Mouse (Mus musculus) MEL (cell line): ENCODE results near the gene Nck1.

Experiments
- BHLHE40 ChIP-seq: IDR thresholded peaks from 2 replicates; pipeline ENCODE4 v1.6.1; 2012; ENCODE audit warnings: low read depth, mild to moderate bottlenecking, inconsistent platforms, low read length, improper control_type of control experiment, borderline replicate concordance
- CTCF ChIP-seq, 3 experiments: IDR thresholded peaks in 2 of 3; conservative IDR thresholded peaks in 1 of 3; 2 replicates each; pipeline ENCODE4 v1.5.1; 2011 to 2012; ENCODE audit warnings: low read length in 3 of 3, low read depth in 2 of 3, mild to moderate bottlenecking in 2 of 3, improper control_type of control experiment in 1 of 3, inconsistent platforms in 1 of 3, mixed read lengths in 1 of 3, moderate library complexity in 1 of 3; ENCODE audit not compliant: control insufficient read depth in 1 of 3, insufficient read depth in 1 of 3, poor library complexity in 1 of 3, severe bottlenecking in 1 of 3
- ELF1 ChIP-seq: IDR thresholded peaks from 2 replicates; pipeline ENCODE4 v1.6.1; 2014; ENCODE audit warnings: low read depth, mild to moderate bottlenecking, inconsistent platforms, low read length, improper control_type of control experiment, moderate library complexity
- EP300 ChIP-seq, 2 experiments: IDR thresholded peaks; 2 replicates each; pipeline ENCODE4 v1.6.1; 2011; ENCODE audit warnings: improper control_type of control experiment in 2 of 2, low read length in 2 of 2, low read depth in 1 of 2, mild to moderate bottlenecking in 1 of 2
- GATA1 ChIP-seq: IDR thresholded peaks from 2 replicates; pipeline ENCODE4 v1.6.1; 2011; ENCODE audit warnings: low read depth, low read length, improper control_type of control experiment
- JUND ChIP-seq: IDR thresholded peaks from 2 replicates; pipeline ENCODE4 v1.6.1; 2011; ENCODE audit warnings: low read depth, mild to moderate bottlenecking, improper control_type of control experiment, low read length
- KAT2A ChIP-seq: conservative IDR thresholded peaks from 2 replicates; pipeline ENCODE4 v1.6.1; 2012; ENCODE audit warnings: low read depth, low read length, improper control_type of control experiment, inconsistent platforms
- MYC ChIP-seq: IDR thresholded peaks from 2 replicates; pipeline ENCODE4 v1.6.1; 2011; ENCODE audit warnings: low read depth, mild to moderate bottlenecking, low read length, improper control_type of control experiment, moderate library complexity
- POLR2A ChIP-seq, 2 experiments: IDR thresholded peaks; 2 replicates each; pipeline ENCODE4 v1.6.1; 2011 to 2012; ENCODE audit warnings: low read length in 2 of 2, mild to moderate bottlenecking in 2 of 2, control low read depth in 1 of 2, improper control_type of control experiment in 1 of 2, low read depth in 1 of 2, moderate library complexity in 1 of 2; ENCODE audit not compliant: control insufficient read depth in 1 of 2, insufficient read depth in 1 of 2, poor library complexity in 1 of 2
- RCOR1 ChIP-seq: IDR thresholded peaks from 2 replicates; pipeline ENCODE4 v1.6.1; 2012; ENCODE audit warnings: low read depth, mild to moderate bottlenecking, inconsistent platforms, low read length, improper control_type of control experiment
- SMC3 ChIP-seq: IDR thresholded peaks from 2 replicates; pipeline ENCODE4 v1.6.1; 2011; ENCODE audit warnings: low read depth, low read length, improper control_type of control experiment
- ZKSCAN1 ChIP-seq: IDR thresholded peaks from 2 replicates; pipeline ENCODE4 v1.6.1; 2012; ENCODE audit warnings: low read depth, mild to moderate bottlenecking, inconsistent platforms, low read length, improper control_type of control experiment, moderate library complexity

DNA sequence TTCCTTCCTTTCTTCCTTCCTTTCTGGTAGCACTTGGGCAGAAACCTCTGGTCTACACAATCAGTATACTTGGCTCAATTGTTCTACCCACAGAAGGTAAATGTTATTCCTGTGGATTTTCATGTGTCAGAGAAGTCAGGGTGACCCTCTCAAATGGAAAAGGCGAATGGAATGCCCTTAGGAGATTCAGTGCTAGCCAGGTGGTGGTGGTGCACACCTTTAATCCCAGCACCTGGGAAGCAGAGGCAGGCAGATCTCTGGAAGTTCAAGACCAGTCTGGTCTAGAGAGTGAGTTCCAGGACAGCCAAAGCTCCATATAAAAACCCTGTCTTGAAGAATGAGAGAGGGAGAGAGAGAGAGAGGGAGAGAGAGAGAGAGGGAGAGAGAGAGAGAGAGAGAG, 75.7 kb downstream of the Nck1 start:
- TF ChIP-seq CTCF (IDR thresholded peaks at IDR 0.05 in 2 of 3, conservative IDR thresholded peaks at IDR 0.05 in 1 of 3; ENCODE audit: control insufficient read depth in 1 of 3, insufficient read depth in 1 of 3, low read depth in 2 of 3, low read length in 3 of 3, poor library complexity in 1 of 3, severe bottlenecking in 1 of 3) = no peak
- no peak for TF ChIP-seq BHLHE40
- TF ChIP-seq POLR2A (IDR thresholded peaks at IDR 0.05; ENCODE audit: control insufficient read depth in 1 of 2, insufficient read depth in 1 of 2, low read depth in 1 of 2, low read length in 2 of 2, poor library complexity in 1 of 2) = no peak
- no peak for TF ChIP-seq RCOR1
- no peak for TF ChIP-seq SMC3
- TF ChIP-seq KAT2A = no peak
- no peak for TF ChIP-seq ZKSCAN1
- TF ChIP-seq EP300 (IDR thresholded peaks at IDR 0.05; ENCODE audit: low read depth in 1 of 2, low read length in 2 of 2) = no peak
- no peak for TF ChIP-seq GATA1
- TF ChIP-seq MYC = no peak
- TF ChIP-seq ELF1 = no peak
- no peak for TF ChIP-seq JUND
